Mouse (Mus musculus) embryonic facial prominence, embryonic 12.5 days (tissue): ENCODE results near the gene Srrd. TPM values are rescaled to one million over a fixed set of nuclear protein-coding genes. Genes with fewer than 3 reads are reported as not detected.

Experiments used
- ATAC-seq: fragments of 200-750 bp; cut with Nextera tagmentation; 2 replicates; pipeline ENCODE4 v1.8.0; 2017; ENCODE audit not compliant: insufficient number of reproducible peaks, insufficient read depth, low FRiP score, low TSS enrichment
- H3K27ac ChIP-seq: fragments of 300-500 bp; sonication (generic); 2 replicates; pipeline ENCODE4 v1.5.1; 2016; ENCODE audit warnings: mild to moderate bottlenecking
- H3K27me3 ChIP-seq: fragments of 300-500 bp; sonication (generic); 2 replicates; pipeline ENCODE4 v1.6.1; 2016; ENCODE audit warnings: mild to moderate bottlenecking, moderate library complexity
- H3K36me3 ChIP-seq: fragments of 300-500 bp; sonication (generic); 2 replicates; pipeline ENCODE4 v1.6.1; 2016; ENCODE audit warnings: mild to moderate bottlenecking
- H3K4me1 ChIP-seq: fragments of 300-500 bp; sonication (generic); 2 replicates; pipeline ENCODE4 v1.6.1; 2016
- H3K4me2 ChIP-seq: fragments of 300-500 bp; sonication (generic); replicated peaks from 2 replicates; pipeline ENCODE4 v1.6.1; 2016; ENCODE audit warnings: mild to moderate bottlenecking, moderate library complexity
- H3K4me3 ChIP-seq: fragments of 300-500 bp; sonication (generic); 2 replicates; pipeline ENCODE4 v1.5.1; 2016; ENCODE audit warnings: mild to moderate bottlenecking
- H3K9ac ChIP-seq: fragments of 300-500 bp; sonication (generic); 2 replicates; pipeline ENCODE4 v1.6.1; 2016; ENCODE audit warnings: mild to moderate bottlenecking, moderate library complexity
- H3K9me3 ChIP-seq: fragments of 300-500 bp; sonication (generic); 2 replicates; pipeline ENCODE4 v1.6.1; 2016; ENCODE audit warnings: mild to moderate bottlenecking, moderate library complexity
- WGBS: fragments of 180-500 bp; shearing (Covaris S2); methylation state at CpG from one replicate; pipeline ENCODE4 v1.1.7; 2016; 5-methylcytosine and 5-hydroxymethylcytosine counted together
- polyA plus RNA-seq: library from polyadenylated mRNA; unstranded; fragments of >200 nt; fragmentation: Nextera tagmentation; extraction: Ambion mirVana; gene quantifications from 2 replicates; pipeline ENCODE4 v1.2.1, GENCODE M21; 2016

Srrd gene
- polyA plus RNA-seq, 1 experiment from 2014 or later, result 54.2 TPM

DNA sequence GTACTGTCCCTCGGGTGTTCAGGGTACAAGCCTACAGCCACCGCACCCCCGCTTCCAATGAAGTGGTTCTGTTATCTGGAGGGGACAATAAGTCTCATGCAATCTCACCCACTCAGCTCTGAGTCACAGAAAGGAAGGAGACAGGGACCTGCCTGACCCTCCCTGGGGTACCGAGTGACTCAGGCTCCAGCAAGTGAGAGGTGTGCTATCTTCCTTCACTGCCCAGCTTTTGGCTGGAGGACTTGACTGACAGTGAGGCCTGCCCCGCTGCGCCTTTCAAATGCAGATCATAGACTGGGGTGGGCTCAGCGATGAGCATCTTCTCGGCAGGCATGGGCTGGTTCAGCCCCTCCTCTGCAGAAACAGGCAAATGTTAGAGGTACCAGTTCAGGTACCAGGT, 47.7 kb downstream of the Srrd start:
- no peaks in the 10 kb centered on the region for H3K36me3 ChIP-seq
- H3K27ac ChIP-seq, result no peak overlapping the region
- no peak for ATAC-seq
- no peak overlapping the region for H3K4me2 ChIP-seq
- H3K4me1 ChIP-seq, result peaks cover 12% of the 10 kb centered on the region; the same call in 1 of the 2 replicates
- H3K4me3 ChIP-seq, result no peak overlapping the region
- H3K9me3 ChIP-seq, result no peaks in the 10 kb centered on the region
- no peak overlapping the region; the same call in 1 of the 2 replicates for H3K9ac ChIP-seq
- 53% methylated on average over 8 of the region's 8 CpGs for WGBS
- H3K27me3 ChIP-seq, result no peaks in the 10 kb centered on the region

DNA sequence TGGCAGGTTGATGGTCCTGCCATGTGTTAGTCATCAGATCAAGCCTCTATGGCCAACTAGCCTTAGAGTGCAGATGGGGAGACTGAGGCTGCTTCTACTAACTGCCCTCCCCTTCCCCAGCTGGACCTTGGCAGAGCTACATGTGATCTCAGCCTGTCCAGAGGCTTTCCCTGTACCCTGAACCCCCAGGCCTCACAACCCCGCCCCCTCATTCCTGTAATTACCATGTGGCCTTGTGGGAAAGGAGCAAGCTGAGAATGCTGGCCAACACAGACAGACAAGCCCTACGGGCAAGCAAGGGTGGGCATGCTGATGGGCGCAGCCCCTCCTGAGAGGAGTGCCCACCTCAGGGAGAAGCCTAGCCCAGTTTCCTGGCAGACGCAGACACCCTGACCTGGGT, 48.1 kb downstream of the Srrd start:
- Histone ChIP-seq H3K9me3 (no peaks in the 10 kb centered on the region), H3K36me3 (no peaks in the 10 kb centered on the region), H3K27ac (no peak overlapping the region), H3K4me1 (peaks cover 12% of the 10 kb centered on the region; the same call in 1 of the 2 replicates), H3K27me3 (no peaks in the 10 kb centered on the region), H3K4me2 (no peak overlapping the region), H3K9ac (no peak overlapping the region), H3K4me3 (no peak overlapping the region)
- 71% methylated on average over 4 of the region's 4 CpGs for WGBS
- ATAC-seq, result no peak

DNA sequence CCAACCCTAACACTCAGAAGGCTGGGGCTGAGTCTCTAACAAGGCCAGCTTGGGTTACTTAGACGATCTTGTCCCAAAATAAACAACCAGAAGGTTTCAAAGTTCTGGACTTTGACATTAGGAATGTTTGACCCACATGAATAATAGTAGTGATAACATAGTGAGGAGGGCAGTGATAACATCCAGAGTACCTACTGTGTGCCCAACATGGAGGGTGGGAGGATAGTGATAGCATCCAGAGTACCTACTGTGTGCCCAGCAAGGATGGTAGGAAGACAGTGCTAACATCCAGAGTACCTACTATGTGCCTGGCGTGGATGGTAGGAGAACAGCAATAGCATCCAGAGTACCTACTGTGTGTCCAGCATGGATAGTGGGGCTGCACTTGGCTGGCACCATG, 49.0 kb downstream of the Srrd start:
- H3K27ac ChIP-seq, result no peak overlapping the region
- WGBS, result 71% methylated on average over 2 of the region's 2 CpGs
- H3K4me3 ChIP-seq, result no peak overlapping the region
- H3K36me3 ChIP-seq, result no peaks in the 10 kb centered on the region
- H3K9ac ChIP-seq, result no peak overlapping the region
- peaks cover 12% of the 10 kb centered on the region; the same call in 1 of the 2 replicates for H3K4me1 ChIP-seq
- no peak overlapping the region for H3K4me2 ChIP-seq
- no peaks in the 10 kb centered on the region for H3K9me3 ChIP-seq
- ATAC-seq, result no peak
- H3K27me3 ChIP-seq, result no peaks in the 10 kb centered on the region

DNA sequence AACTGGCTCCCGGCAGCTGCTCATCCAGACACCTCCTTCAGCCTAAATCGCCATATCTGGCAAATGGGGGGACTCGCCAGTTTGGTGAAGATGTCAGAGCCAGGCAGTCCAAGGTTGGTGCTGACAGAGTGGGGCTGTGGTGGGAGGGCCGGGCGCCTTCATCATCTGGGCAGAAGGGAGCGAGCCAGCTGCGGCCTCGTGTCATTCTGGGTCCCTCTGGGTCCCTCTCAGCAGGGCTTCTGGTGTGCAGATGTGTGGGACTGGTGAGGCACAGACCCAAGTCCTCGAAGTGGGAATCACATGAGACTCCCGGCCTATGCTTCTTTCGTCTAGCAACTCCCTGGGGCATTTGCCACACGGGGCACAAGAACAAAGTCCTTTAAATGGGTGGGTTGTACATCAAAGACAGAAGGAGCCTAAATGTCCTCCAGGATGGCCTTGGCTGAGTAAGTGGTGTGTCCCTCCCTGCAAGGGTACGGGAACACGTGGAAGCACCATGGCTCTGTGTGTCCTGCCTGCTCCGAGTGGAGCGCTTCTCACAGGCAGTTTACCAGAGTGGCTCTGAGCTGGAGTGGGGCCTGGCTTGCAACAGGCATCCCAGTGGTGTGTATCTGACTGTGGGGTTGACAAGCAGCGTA, 50.4 kb downstream of the Srrd start:
- no peaks in the 10 kb centered on the region for H3K27me3 ChIP-seq
- no peak for ATAC-seq
- no peak overlapping the region for H3K9ac ChIP-seq
- 75% methylated on average over 17 of the region's 17 CpGs for WGBS
- peaks cover 12% of the 10 kb centered on the region; the same call in 1 of the 2 replicates for H3K4me1 ChIP-seq
- H3K4me3 ChIP-seq, result no peak overlapping the region
- no peak overlapping the region for H3K4me2 ChIP-seq
- no peak overlapping the region for H3K27ac ChIP-seq
- no peaks in the 10 kb centered on the region for H3K9me3 ChIP-seq
- no peaks in the 10 kb centered on the region for H3K36me3 ChIP-seq

DNA sequence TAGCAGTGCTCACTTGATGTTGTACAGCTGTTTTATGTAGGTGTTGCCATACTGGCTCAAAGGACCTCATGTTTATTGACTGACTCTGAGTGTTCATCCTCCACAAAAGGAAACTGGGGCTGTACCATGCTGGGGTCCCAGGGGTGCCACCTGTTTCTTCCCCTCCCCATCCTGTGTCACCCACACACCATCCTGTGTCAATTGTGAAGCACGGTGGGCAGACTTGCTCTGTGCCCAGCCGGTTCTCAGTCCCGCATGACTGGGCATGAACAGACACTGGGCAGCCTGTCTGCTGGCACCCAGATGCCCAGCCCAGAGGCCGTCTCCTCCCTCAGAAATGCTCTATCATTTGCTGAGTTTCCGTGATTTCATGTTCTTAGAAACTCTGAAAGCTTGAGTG, 51.0 kb downstream of the Srrd start:
- 84% methylated on average over 5 of the region's 5 CpGs for WGBS
- Histone ChIP-seq H3K9me3 (no peaks in the 10 kb centered on the region), H3K27ac (no peak overlapping the region), H3K4me2 (no peak overlapping the region), H3K27me3 (no peaks in the 10 kb centered on the region), H3K36me3 (no peaks in the 10 kb centered on the region), H3K4me3 (no peak overlapping the region), H3K9ac (no peak overlapping the region), H3K4me1 (peaks cover 12% of the 10 kb centered on the region; the same call in 1 of the 2 replicates)
- ATAC-seq, result no peak

DNA sequence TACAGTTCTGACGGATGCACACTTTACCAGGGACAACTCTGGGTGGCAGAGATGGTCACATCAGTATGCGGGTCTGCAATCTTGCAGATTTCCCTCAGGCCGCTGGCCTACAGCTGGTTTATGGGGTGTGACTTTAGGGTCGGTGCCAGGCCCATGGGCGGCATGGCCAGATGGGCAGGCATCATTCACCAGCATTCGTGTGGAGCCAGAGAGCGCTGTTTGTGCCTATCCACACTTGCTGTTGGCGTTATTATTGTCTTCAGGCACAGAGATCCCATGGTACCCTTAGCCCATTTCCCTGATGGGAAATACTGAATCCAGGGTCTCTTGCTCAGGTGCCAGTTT, 52.3 kb downstream of the Srrd start:
- Histone ChIP-seq H3K4me2 (no peak overlapping the region), H3K4me1 (peaks cover 10% of the 10 kb centered on the region; the same call in 1 of the 2 replicates), H3K36me3 (no peaks in the 10 kb centered on the region), H3K9me3 (no peaks in the 10 kb centered on the region), H3K4me3 (no peak overlapping the region), H3K9ac (no peak overlapping the region), H3K27ac (no peak overlapping the region), H3K27me3 (no peaks in the 10 kb centered on the region)
- ATAC-seq, result no peak
- WGBS, result 94% methylated on average over 8 of the region's 8 CpGs

DNA sequence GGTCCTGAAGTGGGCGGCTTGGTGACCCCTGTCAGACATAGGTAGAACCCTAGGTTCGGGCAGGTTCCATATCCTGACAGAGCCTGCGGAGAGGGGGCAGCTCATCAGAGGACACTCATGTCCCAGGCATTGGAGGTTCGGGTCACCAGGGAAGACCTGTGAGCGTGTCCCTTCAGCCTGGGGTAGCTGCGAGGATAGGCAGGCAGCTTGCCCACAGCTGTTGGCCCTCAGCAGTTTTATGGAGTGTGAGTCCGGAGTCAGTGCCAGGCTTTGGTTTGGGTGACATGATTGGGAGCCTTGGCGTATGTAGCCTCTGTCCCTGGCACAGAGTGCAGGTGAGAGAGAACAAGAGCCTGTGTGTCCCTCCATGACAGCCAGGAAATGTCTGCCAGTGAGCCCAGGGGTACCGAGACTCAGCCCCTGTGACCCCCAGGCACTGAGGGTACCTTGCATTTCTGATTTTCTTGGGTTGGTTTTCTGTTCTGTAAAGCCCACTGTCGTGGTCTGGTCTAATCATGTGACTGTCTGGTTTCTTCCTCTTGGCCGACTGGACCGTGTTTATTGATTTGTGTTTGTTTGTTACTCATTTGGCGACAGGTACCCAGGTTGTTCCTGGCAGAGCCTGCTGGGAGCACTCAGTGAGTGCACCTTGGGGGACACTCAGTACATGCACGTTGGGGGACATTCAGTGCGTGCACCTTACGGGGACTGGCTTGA, 52.9 kb downstream of the Srrd start:
- Histone ChIP-seq H3K4me3 (no peak overlapping the region), H3K9ac (no peak overlapping the region), H3K4me1 (0 out of 2 replicates have a peak, but pooled peaks cover 5% of the 10 kb centered on the region), H3K36me3 (no peaks in the 10 kb centered on the region), H3K27me3 (no peaks in the 10 kb centered on the region), H3K9me3 (no peaks in the 10 kb centered on the region), H3K4me2 (no peak overlapping the region), H3K27ac (no peak overlapping the region)
- WGBS, result 87% methylated on average over 16 of the region's 16 CpGs
- ATAC-seq, result no peak

DNA sequence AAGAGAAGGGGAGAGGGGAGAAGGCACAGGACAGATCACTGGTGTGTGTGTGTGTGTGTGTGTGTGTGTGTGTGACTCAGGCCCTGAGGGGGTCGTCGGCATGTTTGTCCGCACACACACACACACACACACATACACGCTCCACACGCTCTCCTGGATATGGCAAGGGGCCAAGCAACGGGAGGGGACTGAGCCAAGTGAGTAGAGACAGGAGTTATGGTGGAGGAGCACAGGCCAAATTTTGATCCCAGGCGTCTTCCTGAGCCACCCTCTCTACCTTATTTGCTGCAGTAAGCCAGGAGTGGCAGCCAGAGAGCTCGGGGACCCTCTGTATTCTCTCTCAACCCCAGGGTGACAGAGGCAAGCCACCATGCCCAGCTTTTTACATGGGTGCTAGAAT, 53.6 kb downstream of the Srrd start:
- Histone ChIP-seq H3K9me3 (no peaks in the 10 kb centered on the region), H3K9ac (no peak overlapping the region)
- 71% methylated on average over 5 of the region's 8 CpGs for WGBS

DNA sequence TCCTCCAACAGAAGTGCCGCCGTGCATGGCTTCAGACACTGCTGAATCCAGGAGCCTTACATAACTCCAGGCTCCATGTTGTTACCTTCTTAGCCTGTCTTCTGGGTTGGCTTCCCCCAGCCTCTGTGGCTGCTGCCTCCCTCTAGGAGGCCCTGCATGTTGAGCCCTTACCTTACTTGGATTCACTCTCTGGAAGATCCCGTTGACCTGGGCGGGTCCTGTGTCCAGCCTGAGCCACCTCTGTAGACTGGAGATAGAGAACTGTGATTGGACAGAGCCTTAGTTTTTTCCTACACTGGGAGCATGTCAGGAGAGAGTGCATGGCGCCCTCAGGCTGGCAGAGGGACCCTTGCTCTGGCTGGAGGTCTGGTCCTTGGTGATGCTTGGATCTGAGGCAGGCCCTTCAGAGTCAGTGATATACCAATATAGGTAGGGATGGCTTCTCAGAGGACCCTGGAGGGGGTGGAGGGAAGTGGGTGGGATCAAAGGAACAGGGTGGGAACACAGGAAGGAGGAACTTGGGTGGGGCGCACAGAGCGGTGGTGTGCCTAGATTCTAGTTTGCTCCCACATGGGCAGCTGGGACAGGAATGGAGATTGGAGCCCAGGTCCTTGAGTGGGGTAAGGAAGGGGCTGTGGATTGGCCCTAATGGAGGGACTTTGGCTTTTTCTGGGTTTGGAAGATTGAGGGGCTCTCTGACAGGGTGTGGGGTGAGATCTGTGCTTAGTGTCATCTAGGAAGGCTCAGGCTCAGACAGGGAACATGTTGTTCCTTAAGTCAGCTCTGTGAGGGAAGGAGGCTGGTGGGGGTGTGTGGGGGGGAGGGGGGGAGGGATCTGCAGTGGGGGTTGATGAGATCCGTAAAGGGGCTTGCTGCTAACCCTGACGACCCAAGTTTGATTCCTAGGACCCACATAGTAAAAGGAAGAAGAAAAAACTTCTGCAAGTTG, 54.4 kb downstream of the Srrd start:
- H3K27ac ChIP-seq, result no peak overlapping the region
- H3K36me3 ChIP-seq, result no peaks in the 10 kb centered on the region
- WGBS, result 79% methylated on average over 9 of the region's 9 CpGs
- H3K4me1 ChIP-seq, result 0 out of 2 replicates have a peak, but pooled peaks cover 8% of the 10 kb centered on the region
- no peak overlapping the region for H3K4me3 ChIP-seq
- no peak for ATAC-seq
- no peaks in the 10 kb centered on the region for H3K27me3 ChIP-seq
- no peaks in the 10 kb centered on the region for H3K9me3 ChIP-seq
- H3K9ac ChIP-seq, result no peak overlapping the region
- H3K4me2 ChIP-seq, result no peak overlapping the region

More for the DNA sequence above, 53.6 kb downstream of the Srrd start:
- ATAC-seq, result no peak
- Histone ChIP-seq H3K4me1 (0 out of 2 replicates have a peak, but pooled peaks cover 2% of the 10 kb centered on the region), H3K27ac (no peak overlapping the region), H3K4me3 (no peak overlapping the region), H3K4me2 (no peak overlapping the region), H3K36me3 (no peaks in the 10 kb centered on the region), H3K27me3 (no peaks in the 10 kb centered on the region)

DNA sequence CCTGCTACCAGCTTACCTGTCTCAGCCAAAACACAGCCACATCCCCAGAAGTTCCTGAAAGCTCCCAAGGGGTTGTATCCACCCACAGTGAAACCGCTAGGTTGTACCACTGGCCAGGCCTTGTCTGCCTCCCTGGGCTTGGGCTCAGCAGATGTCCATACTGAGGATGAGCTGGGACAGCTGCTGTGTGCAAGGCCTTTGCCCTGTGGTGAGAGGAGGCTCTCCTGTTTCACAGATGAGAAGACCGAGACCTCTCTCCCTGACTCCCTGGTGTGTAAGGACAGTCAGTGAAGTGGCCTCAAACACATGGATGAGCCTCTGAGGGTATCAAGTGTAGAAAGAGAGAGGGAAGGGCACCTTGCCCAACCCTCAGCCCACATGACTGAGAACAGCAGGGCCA, 55.2 kb downstream of the Srrd start:
- no peak for ATAC-seq
- H3K27ac ChIP-seq, result no peak overlapping the region

More for the DNA sequence above, 55.2 kb downstream of the Srrd start:
- H3K4me3 ChIP-seq, result no peak overlapping the region
- no peak overlapping the region for H3K4me2 ChIP-seq
- no peaks in the 10 kb centered on the region for H3K27me3 ChIP-seq
- 0 out of 2 replicates have a peak, but pooled peaks cover 8% of the 10 kb centered on the region for H3K4me1 ChIP-seq
- no peaks in the 10 kb centered on the region for H3K36me3 ChIP-seq
- WGBS, result 92% methylated on average over 2 of the region's 2 CpGs
- H3K9me3 ChIP-seq, result no peaks in the 10 kb centered on the region
- H3K9ac ChIP-seq, result no peak overlapping the region
